Mouse (Mus musculus) forebrain, postnatal 0 days (tissue): Measurements from ENCODE around the gene BC025920. TPM values are rescaled to one million over a fixed set of nuclear protein-coding genes. Genes with fewer than 3 reads are reported as not detected.
A peak's percentile ranks its signal among the peaks of the same experiment; 100 is the strongest.
"Not testable (repeated sequence)": the region's sequence is repeated elsewhere in the genome, so short reads cannot be mapped to it uniquely, and the experiment has no call there.

Source experiments
- ATAC-seq: fragments of 200-750 bp; cut with Nextera tagmentation; 2 replicates; pipeline ENCODE4 v1.8.0; 2017; ENCODE audit warnings: mild to moderate bottlenecking, moderate library complexity
- DNase-seq: peaks from one replicate; pipeline ENCODE4 v3.0.0-alpha.2; 2015
- H3K27ac ChIP-seq: fragments of 300-500 bp; sonication (generic); 2 replicates; pipeline ENCODE4 v1.5.1; 2014; ENCODE audit warnings: low read depth, mild to moderate bottlenecking, antibody characterized with exemption, low read length, moderate library complexity, mixed read lengths
- H3K27me3 ChIP-seq: fragments of 300-500 bp; sonication (generic); 2 replicates; pipeline ENCODE4 v1.6.1; 2014; ENCODE audit warnings: mild to moderate bottlenecking, low read length, mixed read lengths; ENCODE audit not compliant: insufficient read depth
- H3K36me3 ChIP-seq: fragments of 300-500 bp; sonication (generic); 2 replicates; pipeline ENCODE4 v1.6.1; 2014; ENCODE audit warnings: mild to moderate bottlenecking, moderate library complexity; ENCODE audit not compliant: insufficient read depth
- H3K4me1 ChIP-seq: fragments of 300-500 bp; sonication (generic); 2 replicates; pipeline ENCODE4 v1.6.1; 2014; ENCODE audit warnings: antibody characterized with exemption; ENCODE audit not compliant: insufficient read depth
- H3K4me2 ChIP-seq: fragments of 300-500 bp; sonication (generic); 2 replicates; pipeline ENCODE4 v1.6.1; 2014; ENCODE audit warnings: low read depth, mild to moderate bottlenecking, moderate library complexity
- H3K4me3 ChIP-seq: fragments of 300-500 bp; sonication (generic); 2 replicates; pipeline ENCODE4 v1.5.1; 2014; ENCODE audit warnings: low read depth, low read length, mixed read lengths
- H3K9ac ChIP-seq: fragments of 300-500 bp; sonication (generic); 2 replicates; pipeline ENCODE4 v1.6.1; 2014; ENCODE audit warnings: mild to moderate bottlenecking
- H3K9me3 ChIP-seq: fragments of 300-500 bp; sonication (generic); 2 replicates; pipeline ENCODE4 v1.6.1; 2016; ENCODE audit warnings: low read length
- CTCF ChIP-seq: sonication (generic); IDR thresholded peaks from 2 replicates; pipeline ENCODE4 v1.5.1; 2016; ENCODE audit warnings: antibody characterized with exemption, control low read depth, low read depth
- WGBS: fragments of 180-500 bp; shearing (Covaris S2); extraction: QIAGEN DNeasy Blood & Tissue Kit; methylation state at CpG from one replicate; pipeline ENCODE4 v1.1.7; 2014; 5-methylcytosine and 5-hydroxymethylcytosine counted together
- polyA plus RNA-seq: library from polyadenylated mRNA; unstranded; fragments of >200 nt; fragmentation: Nextera tagmentation; extraction: Ambion mirVana; gene quantifications from 2 replicates; pipeline ENCODE4 v1.2.1, GENCODE M21; 2015
- total RNA-seq: library from RNA; depleted of rRNA; stranded (reverse); fragments of >200 nt; gene quantifications from 2 replicates; pipeline ENCODE4 v1.2.3, GENCODE M21; 2014

The BC025920 gene
- total and polyA plus RNA-seq, 2 experiments from 2014 or later, result 1.4 to 4.7 TPM

- TF ChIP-seq CTCF, result no peak; the same call in 1 of the 2 replicates
- Histone ChIP-seq H3K27me3 (no peaks in the 10 kb centered on the region), H3K4me2 (peak overlapping the region; percentile 95), H3K36me3 (no peaks in the 10 kb centered on the region; the same call in 1 of the 2 replicates), H3K9ac (peak overlapping the region; percentile 92), H3K4me1 (peaks cover 11% of the 10 kb centered on the region), H3K27ac (peak overlapping the region; percentile 94), H3K9me3 (no peaks in the 10 kb centered on the region), H3K4me3 (peak overlapping the region; percentile 67)
- ATAC-seq (no peak; the same call in 1 of the 2 replicates), DNase-seq (no peak)
- 21% methylated on average over 24 of the region's 24 CpGs for WGBS
These were observed 36.8 kb downstream of the BC025920 start for GRCm38 (mm10) chr10:81642648-81643448.

GRCm38 (mm10) chr10:81643449-81644055 lies 37.5 kb downstream of the BC025920 start:
- Histone ChIP-seq H3K27ac (peak overlapping the region; percentile 94), H3K9me3 (no peaks in the 10 kb centered on the region), H3K4me3 (peak overlapping the region; percentile 67), H3K4me2 (peak overlapping the region; percentile 95), H3K27me3 (no peaks in the 10 kb centered on the region), H3K36me3 (no peaks in the 10 kb centered on the region; the same call in 1 of the 2 replicates), H3K4me1 (peaks cover 11% of the 10 kb centered on the region), H3K9ac (peak overlapping the region; percentile 92)
- ATAC-seq, result peak; percentile 91
- DNase-seq, result peak; percentile 97
- under 1% methylated on average over 61 of the region's 75 CpGs for WGBS
- peak; percentile 68 for TF ChIP-seq CTCF

DNA sequence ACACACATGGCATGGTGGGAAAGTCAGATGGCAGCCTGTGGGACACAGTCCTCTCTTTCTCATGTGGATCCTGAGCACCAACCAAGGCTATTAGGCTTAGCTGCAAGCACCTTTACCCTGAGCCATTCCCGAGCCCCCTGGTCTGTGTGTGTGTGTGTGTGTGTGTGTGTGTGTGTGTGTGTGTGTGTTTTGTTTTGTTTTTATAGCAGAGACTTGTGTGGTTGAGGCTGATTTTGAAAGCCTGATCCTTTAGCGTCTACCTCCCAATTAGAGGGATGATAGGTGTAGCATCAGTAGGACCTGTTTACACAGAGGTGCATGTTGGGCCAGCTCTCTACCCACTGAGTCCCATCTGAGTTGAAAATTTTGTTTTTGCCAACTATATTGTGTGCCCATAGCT lies 38.1 kb downstream of the BC025920 start:
- no peaks in the 10 kb centered on the region; the same call in 1 of the 2 replicates for H3K36me3 ChIP-seq
- H3K27me3 ChIP-seq, result no peaks in the 10 kb centered on the region
- H3K27ac ChIP-seq, result peak overlapping the region; percentile 94; the same call in 1 of the 2 replicates
- DNase-seq (no peak), ATAC-seq (no peak)
- 51% methylated on average over 2 of the region's 2 CpGs for WGBS
- H3K9me3 ChIP-seq, result no peaks in the 10 kb centered on the region
- peak overlapping the region; percentile 92 for H3K9ac ChIP-seq
- peak overlapping the region; percentile 67 for H3K4me3 ChIP-seq
- no peak for TF ChIP-seq CTCF
- H3K4me1 ChIP-seq, result peaks cover 11% of the 10 kb centered on the region
- H3K4me2 ChIP-seq, result peak overlapping the region; percentile 95

- ATAC-seq, result no peak
- no peak overlapping the region for H3K4me2 ChIP-seq
- H3K4me3 ChIP-seq, result no peak overlapping the region
- H3K9me3 ChIP-seq, result no peaks in the 10 kb centered on the region
- TF ChIP-seq CTCF, result no peak
- H3K27ac ChIP-seq, result no peak overlapping the region
- DNase-seq, result no peak
- no peak overlapping the region for H3K9ac ChIP-seq
- H3K27me3 ChIP-seq, result no peaks in the 10 kb centered on the region
- peaks cover 11% of the 10 kb centered on the region for H3K4me1 ChIP-seq
- H3K36me3 ChIP-seq, result no peaks in the 10 kb centered on the region
- WGBS, result 93% methylated on average over 18 of the region's 18 CpGs
These were observed 38.6 kb downstream of the BC025920 start for GRCm38 (mm10) chr10:81644716-81645115.

DNA sequence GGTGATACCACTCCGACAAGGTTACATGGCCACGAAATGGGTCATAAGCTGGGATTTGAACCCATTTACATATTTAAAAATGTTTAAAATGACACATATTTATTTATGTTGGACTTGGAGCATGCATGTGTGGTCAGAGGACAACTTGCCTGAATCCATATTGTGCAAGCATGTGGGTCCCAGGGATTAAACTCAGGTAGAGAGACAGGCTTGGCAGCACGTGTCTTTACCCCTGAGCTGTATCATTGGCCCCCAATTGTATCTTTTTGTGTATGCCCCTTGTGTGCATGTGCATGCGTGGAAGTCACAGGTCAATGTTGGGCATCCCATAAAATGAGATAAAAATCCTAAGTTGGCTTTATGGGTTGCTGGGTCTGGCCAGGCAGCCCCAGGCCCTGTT lies 39.3 kb downstream of the BC025920 start:
- H3K9me3 ChIP-seq, result no peaks in the 10 kb centered on the region
- no peaks in the 10 kb centered on the region for H3K27me3 ChIP-seq
- no peak overlapping the region for H3K4me2 ChIP-seq
- H3K4me1 ChIP-seq, result peaks cover 11% of the 10 kb centered on the region
- H3K4me3 ChIP-seq, result no peak overlapping the region
- no peaks in the 10 kb centered on the region for H3K36me3 ChIP-seq
- no peak for DNase-seq
- no peak for TF ChIP-seq CTCF
- no peak for ATAC-seq
- H3K9ac ChIP-seq, result no peak overlapping the region
- H3K27ac ChIP-seq, result no peak overlapping the region
- WGBS, result 88% methylated on average over 4 of the region's 4 CpGs

DNA sequence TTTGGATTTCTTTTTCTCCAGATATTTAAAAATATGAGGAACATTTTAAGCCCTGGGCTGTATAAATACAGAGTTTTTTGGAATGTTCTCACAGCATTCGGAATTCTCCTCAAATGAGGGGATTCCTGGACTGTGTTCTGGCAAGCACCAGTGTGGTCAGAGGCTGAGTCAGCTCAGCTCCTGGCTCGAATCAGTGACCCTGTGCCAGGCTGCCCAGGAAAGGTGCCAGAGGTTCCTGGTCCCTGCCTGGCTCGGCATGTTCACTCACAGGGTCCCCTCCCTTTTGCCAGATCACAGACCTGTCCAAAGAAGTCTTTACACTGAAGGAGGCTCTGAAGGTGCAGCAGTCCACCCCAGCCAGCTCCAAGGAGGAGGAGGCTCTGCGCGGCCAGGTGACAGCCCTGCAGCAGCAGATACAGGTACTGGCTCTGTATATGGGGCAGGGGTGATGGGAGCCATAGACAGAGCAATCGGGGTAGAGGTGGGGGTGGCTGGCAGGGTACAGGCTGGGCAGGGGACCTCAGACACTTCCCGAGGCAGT lies 40.0 kb downstream of the BC025920 start:
- 84% methylated on average over 7 of the region's 7 CpGs for WGBS
- Histone ChIP-seq H3K4me1 (peaks cover 11% of the 10 kb centered on the region), H3K27ac (no peak overlapping the region), H3K4me3 (no peak overlapping the region), H3K36me3 (no peaks in the 10 kb centered on the region), H3K9me3 (no peaks in the 10 kb centered on the region), H3K27me3 (no peaks in the 10 kb centered on the region), H3K4me2 (no peak overlapping the region), H3K9ac (no peak overlapping the region)
- no peak for TF ChIP-seq CTCF
- ATAC-seq (no peak), DNase-seq (no peak)

- Histone ChIP-seq H3K4me2 (peak within 1 kb of the TSS; percentile 55), H3K9ac (peak within 1 kb of the TSS; percentile 64), H3K27ac (peak within 1 kb of the TSS; percentile 83), H3K9me3 (peaks cover 10% of the 10 kb centered on the region; the same call in 1 of the 2 replicates), H3K4me3 (peak within 1 kb of the TSS; percentile 46)
- ATAC-seq, result peak; percentile 98
- H3K27me3 ChIP-seq, H3K36me3 ChIP-seq, H3K4me1 ChIP-seq: not testable (repeated sequence)
- DNase-seq, result peak; percentile 95
- WGBS, result 1% methylated on average over 31 of the region's 52 CpGs
These were observed 43.0 kb downstream of the BC025920 start, which contains the start of gene Gm10778 for GRCm38 (mm10) chr10:81648803-81649775. Gm10778 (plus strand) TSS chr10:81649059.
